Mouse (Mus musculus): Measurements from ENCODE around the gene Gm45837.
A peak's percentile ranks its signal among the peaks of the same experiment; 100 is the strongest.

Gm45837 gene

DNA sequence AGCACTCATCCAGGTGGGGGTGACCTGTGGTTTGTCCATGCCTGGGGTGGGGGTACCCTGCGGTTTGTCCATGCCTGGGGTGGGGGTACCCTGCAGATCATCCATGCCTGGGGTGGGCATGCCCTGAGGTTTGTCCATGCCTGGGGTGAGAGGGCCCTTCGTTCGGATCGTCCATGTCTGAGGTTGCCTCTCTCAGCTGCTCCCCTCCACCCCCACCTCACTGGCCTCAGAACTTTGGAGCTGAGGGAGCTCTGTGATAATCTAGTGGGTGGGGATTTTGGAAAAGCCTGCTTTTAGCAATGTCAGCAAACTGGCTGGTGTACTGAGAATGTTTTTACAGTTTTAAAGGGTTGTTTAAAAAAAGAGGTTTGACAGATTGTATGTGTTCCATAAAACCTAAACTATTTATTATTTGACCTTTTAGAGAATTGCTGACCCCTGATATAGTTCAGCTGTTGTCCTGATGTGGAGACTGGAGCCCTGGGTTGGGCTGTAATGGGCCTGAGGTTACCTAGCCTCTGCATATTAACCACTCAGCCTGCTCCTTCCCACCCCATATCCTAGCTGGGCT is 18.7 kb upstream of the Gm45837 start:
- no peak for DNase-seq (ENCODE audit: low spot score)

DNA sequence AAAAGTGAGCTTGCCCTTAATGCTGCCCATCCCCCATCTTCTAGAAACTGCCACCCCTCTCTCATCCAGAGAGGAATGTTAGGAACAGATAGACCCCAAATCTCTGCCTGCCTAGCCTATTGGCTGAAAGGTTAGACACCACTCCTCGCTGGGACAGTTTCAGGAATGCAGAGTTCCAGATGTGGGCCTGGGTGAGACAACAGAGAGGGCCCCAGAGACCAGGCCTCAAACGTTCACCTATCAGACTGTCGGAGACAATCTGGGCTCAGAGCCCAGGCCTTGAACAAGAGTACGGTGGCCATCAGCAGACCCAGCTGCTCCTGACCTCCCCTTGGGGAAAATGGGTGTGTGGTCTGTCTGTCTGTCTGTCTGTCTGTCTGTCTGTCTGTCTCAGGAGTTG is 17.7 kb upstream of the Gm45837 start:
- DNase-seq (ENCODE audit: low spot score), result no peak

GRCm38 (mm10) chr7:101393694-101394504 is 16.8 kb upstream of the Gm45837 start:
- no peak for DNase-seq (ENCODE audit: low spot score)

- DNase-seq (ENCODE audit: low spot score), result no peak
These were observed 16.1 kb upstream of the Gm45837 start for GRCm38 (mm10) chr7:101394569-101394968.

DNA sequence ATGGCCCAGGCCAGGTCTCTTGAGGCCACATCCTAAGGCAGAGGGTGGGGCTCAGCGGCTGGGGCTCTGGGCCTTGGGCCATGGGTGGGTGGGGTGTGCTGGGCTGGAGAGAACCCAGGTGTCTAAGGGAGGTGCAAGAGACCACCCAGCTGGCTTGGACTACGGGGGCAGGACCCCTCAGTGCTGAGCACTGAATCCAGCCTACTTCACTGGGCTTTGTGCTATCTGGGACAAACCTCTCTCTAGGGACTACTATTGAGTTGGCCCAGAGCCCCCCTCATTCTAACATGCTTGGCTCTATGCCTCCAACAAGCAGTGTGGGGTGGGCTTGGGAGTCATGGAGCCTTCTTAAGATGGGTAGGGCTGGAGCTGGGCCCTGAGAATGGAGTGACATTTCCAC is 15.2 kb upstream of the Gm45837 start:
- DNase-seq (ENCODE audit: low spot score), result no peak

DNA sequence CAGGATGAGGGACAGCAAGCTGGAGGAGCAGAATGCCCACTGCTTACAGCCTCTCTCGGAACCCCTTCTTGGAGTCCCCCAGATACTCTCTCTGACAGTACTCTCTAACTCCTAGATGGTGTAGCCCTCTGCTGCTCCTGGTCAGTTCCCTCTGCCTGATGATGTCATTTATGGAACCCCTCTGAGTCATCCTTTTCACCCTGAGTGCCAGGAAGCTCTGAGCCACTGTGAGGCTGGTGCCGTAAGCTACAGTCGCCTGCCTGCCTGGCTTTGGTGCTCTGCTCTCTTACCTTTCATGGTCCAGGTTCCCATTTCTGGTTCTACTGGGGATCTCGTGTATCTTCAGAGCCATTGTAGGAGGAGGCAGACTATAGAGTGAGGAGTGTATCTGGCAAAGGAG is 13.5 kb upstream of the Gm45837 start:
- no peak for DNase-seq (ENCODE audit: low spot score)

DNA sequence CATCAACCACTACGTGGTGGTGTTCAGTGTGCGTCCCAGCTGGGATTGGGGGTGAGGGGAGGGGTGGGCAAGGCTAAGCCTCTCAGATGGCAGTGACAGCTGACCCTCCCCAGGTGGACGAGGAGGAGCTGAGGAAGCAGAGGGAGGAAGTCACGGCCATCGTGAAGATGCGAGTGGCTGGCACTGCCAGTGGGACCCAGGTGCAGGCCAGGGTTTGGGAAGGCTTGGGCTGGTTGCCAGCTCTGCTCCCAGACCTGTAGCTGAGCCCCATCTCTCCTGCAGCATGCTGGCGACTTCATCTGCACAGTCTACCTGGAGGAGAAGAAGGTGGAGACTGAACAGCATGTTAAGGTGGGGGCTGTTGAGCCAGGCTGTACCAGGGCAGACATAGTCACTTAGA is 9.2 kb upstream of the Gm45837 start:
- no peak for DNase-seq (ENCODE audit: low spot score)

DNA sequence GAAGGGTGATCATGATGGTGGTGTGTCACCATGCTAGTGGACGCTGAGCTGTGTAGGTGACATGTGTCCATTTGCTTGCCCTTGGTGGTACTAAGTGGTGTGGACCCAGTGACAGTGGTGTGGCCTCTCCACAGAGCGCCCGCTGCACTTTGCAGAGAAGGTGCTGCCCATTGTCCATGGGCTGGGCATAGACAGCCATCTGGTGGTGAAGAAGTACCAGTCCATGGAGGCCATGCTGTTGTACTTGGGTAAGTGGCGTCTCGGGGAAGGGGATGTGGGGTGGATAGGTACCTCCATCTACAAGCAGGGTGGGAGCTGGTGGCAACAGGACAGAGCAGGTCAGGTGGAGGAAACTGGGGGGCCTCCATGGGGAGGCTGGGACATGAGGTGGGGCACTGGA is 6.9 kb upstream of the Gm45837 start:
- no peak for DNase-seq (ENCODE audit: low spot score)

GRCm38 (mm10) chr7:101412796-101413195 is 2.1 kb downstream of the Gm45837 start:
- peak; percentile 75 for DNase-seq (ENCODE audit: low spot score)

- no peak for DNase-seq (ENCODE audit: low spot score)
These were observed 3.5 kb downstream of the Gm45837 start for GRCm38 (mm10) chr7:101414209-101414608.

DNA sequence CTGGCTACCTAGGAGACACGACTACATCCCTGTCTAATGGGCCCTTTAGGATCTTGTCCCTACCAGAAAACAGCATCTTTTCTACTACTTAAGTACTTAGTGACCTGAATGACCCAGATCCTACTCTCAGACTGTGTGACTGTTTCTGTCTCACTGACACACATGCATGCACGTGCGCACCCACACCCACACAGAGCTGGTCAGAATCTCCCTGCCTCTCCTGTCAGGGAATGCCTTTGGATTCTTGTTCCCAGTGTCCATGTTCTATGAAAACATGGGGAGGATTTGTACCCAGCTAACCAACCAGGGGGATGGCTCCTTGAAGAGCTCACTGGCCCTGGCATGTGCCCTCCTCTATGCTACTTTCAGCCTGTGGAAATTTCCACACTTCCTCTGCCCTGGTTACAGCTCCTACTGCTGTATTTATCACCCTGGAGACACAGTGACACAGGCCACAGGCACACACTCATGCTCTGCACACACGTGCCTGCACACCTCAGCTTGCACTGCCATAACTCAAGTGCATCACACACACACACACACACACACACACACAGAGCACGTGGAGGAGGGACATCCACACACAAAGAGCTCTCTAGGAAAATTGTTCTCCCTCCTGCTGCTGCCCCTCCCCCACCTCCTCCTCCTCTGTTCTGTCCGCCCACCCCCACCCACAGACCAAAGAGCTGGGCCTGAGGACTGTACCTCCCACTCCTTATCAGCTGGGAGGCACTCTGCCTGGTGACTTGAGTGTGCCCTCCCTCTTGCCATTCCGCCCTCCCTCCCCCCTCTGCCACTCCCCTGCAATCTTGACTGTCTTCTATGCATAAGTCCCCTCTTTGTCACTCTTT is 4.2 kb downstream of the Gm45837 start:
- peak; percentile 63 for DNase-seq (ENCODE audit: low spot score)

- DNase-seq (ENCODE audit: low spot score), result no peak
These were observed 4.9 kb downstream of the Gm45837 start for GRCm38 (mm10) chr7:101415512-101416100.

- DNase-seq (ENCODE audit: low spot score), result no peak
These were observed 5.7 kb downstream of the Gm45837 start for GRCm38 (mm10) chr7:101416391-101416790.

- no peak for DNase-seq (ENCODE audit: low spot score)
These were observed 8.5 kb downstream of the Gm45837 start for GRCm38 (mm10) chr7:101419013-101419770.

GRCm38 (mm10) chr7:101421529-101421928 is 10.8 kb downstream of the Gm45837 start, which contains the start of gene Pde2a:
Gene Pde2a (plus strand): TSS chr7:101421691.
- DNase-seq (ENCODE audit: low spot score), result peak; percentile 49

DNA sequence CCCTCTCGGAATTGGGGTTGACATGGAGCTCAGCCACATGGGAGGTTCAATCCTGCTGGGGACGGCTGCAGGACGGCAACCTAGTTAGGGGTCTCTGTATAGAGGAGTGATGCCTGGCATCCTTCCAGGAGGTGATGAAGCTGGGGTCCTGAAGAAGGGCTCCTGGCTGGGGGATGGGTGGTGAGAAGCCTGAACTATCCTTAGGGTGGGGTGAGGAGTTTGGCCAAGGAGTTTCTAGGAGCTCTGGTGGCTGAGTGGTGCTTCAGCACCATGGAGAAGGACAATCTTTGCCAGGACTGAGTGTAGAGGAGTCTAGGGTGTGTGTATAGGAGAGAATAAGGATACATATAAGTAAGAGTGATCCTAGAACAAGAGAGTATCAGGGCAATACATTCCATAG is 11.4 kb downstream of the Gm45837 start:
- peak; percentile 45 for DNase-seq (ENCODE audit: low spot score)

- DNase-seq (ENCODE audit: low spot score), result no peak
These were observed 12.0 kb downstream of the Gm45837 start for GRCm38 (mm10) chr7:101422646-101423045.

DNA sequence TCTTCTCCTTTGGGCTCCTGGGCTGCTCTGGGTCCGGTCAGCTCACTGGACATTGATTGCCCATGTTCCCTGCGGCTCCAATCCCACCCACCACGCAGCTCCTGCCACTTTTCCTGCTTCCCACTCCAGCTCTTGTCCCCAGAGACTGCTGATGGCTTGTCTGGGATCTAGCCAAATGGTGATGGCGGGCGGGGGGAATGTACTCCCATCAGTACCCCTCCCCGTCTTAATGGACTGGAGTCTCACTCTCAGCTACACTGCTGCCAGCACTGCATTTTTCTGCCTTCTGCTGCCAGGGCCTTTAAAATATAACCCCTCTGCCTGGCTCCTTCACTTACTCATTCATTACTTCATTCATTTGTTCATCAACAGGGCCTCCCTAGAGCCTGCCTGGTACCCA is 13.3 kb downstream of the Gm45837 start:
- DNase-seq (ENCODE audit: low spot score), result no peak

- no peak for DNase-seq (ENCODE audit: low spot score)
These were observed 16.0 kb downstream of the Gm45837 start for GRCm38 (mm10) chr7:101426692-101427091.

DNA sequence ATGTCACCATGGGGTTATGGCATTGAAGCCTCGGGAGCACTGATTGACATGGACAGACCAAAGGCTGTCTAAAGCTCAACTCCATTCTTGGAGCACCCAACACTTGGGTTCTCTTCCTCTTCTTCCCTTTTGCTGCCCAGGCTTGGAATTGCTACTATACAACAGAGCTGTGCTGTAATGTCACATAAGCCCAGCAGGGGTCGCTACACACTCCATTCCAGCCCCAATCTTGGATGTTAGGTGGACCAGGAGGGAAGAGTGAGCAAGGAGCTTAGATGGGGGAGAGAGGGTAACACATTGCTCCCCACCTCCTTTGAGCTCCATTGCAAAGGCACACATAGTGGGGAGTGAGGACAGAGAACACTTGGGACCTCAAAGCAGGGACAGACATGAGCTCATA is 17.1 kb downstream of the Gm45837 start:
- DNase-seq (ENCODE audit: low spot score), result peak; percentile 37

DNA sequence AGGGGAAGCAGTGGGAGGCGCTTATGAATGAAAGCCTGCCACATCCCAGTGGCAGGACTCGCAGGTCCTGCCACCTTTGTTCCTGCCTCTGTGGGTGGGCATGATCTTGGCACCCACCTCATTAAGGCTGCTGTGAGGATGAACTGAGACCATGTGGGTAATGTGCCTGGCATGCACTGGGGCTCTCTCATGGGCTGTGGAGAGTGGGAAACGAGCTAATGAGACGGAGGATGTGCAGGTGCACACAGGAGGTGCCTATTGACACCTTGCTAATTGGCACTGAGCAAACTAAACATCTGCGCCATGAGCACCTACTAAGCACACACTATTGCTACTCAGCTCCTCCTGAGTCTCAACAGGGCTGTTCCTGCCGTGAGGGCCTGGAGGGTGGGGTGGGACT is 24.4 kb downstream of the Gm45837 start:
- no peak for DNase-seq (ENCODE audit: low spot score)

DNA sequence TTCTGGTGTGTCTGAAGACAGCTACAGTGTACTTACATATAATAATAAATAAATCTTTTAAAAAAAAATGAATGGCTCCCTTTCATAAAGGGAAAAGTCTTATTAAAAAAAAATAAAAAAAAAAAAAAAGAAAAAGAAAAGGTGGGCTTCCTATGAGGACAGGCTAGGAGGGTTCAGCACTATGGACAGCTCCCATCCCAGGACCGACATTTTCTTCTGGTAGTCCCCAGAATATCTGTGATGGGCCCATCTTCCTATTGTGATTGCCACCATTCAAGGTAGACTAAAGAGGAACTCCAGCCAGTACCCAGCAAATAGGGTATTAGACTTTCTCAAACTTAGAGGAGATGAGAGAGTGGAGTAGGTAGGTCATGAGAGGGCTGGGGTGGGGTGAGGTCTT is 27.2 kb downstream of the Gm45837 start:
- DNase-seq (ENCODE audit: low spot score), result no peak

All from c-Kit-positive CD71-positive TER-119-positive erythroid progenitor cells, embryonic 14.5 days (primary cell).